Mouse (Mus musculus) liver, embryonic 14.5 days (tissue): Measurements from ENCODE around the gene Kiss1r.

ENCODE experiments used
- CTCF ChIP-seq: IDR thresholded peaks from 2 replicates; pipeline ENCODE4 v1.5.1; 2016; ENCODE audit warnings: antibody characterized with exemption, low read depth, control low read depth
- EP300 ChIP-seq: IDR thresholded peaks from 2 replicates; pipeline ENCODE4 v1.6.1; 2016; ENCODE audit warnings: antibody characterized with exemption, low read depth

DNA sequence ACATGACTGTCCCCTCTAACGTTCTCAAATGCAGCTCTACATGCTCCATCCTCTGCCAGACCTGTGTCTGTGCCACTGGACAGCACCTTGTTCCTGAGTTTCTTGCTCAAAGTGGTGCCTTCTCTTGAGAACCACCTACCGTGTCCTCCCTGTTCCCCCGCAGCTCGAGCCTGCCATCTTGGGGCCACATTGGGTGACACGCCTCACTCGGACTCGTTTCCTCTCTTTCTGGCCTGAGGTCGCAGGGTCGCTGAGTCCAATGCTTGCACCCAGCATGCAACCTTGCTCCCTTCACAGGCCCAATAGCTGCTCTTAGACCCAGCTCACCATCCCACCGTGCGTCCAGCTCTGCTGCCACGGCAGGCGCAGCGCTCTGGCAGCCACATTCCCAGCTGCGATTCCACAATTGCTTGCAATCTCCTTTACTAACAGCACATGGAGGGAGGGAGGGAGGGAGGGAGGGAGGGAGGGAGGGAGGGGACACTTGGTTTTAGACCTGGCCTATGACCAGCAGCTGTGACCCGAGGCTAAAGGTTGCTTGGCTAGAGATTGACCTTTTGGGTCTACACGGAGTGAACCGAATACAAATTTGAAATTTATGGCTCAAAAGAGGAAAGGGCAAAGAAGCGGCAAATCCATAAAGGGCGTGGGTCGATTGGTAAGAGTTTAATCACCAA is 41.5 kb downstream of the Kiss1r start:
- no peak for TF ChIP-seq EP300
- peak; percentile 98 for TF ChIP-seq CTCF
